Mouse (Mus musculus) layer of hippocampus, adult 8-10 months (tissue): ENCODE results near the gene Celf1. TPM values are rescaled to one million over a fixed set of nuclear protein-coding genes. Genes with fewer than 3 reads are reported as not detected.
"Not testable (repeated sequence)": the region's sequence is repeated elsewhere in the genome, so short reads cannot be mapped to it uniquely, and the experiment has no call there.

ENCODE experiments used
- DNase-seq, 2 experiments: peaks; one replicate each; pipeline ENCODE4 v3.0.0; 2022; ENCODE audit warnings: low spot score in 2 of 2
- total RNA-seq, 4 experiments: library from RNA; stranded (reverse); gene quantifications; 2 replicates each; pipeline ENCODE4 v1.2.4; 2022

Gene Celf1
- total RNA-seq, 4 experiments from 2014 or later = 119 to 137 (median 132) TPM

- no peak for DNase-seq
Observed at GRCm38 (mm10) chr2:91019911-91020310, 79.7 kb downstream of the Celf1 start.

DNA sequence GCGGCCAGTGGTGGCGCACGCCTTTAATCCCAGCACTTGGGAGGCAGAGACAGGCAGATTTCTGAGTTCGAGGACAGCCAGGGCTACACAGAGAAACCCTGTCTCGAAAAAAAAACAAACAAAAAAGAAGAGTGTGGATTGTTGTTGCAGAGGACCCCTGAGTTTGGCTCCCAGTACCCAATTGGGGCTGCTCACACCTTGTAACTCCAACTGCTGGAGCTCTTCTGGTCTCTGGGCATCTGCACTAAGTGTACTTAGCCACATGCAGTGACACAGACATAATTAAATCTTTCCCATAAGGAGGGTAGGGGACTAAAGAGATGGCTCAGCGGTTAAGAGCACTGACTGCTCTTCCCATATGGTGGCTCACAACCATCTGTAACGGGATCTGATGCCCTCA is 82.1 kb downstream of the Celf1 start:
- not testable (repeated sequence) for DNase-seq

DNA sequence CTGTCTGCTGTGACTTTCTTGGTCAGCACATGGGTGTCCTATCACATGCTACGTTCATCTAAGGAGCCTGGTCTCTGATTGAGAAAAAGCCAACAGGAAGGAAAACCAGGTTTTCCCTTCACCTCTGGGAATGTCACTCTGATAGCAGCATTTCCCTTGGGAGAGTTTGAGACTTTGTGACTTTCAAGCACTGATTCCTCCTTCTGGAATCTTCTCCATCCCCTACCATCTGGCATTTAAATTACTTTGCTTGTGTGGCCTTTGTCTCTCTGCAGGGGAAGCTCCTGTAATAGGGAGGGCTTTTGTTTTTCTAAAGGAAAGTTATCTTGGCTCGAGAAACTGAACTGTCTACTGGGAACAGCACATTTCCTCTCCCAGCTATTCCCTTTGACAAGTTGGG is 82.9 kb downstream of the Celf1 start:
- DNase-seq = no peak

GRCm38 (mm10) chr2:91023956-91024355 is 83.8 kb downstream of the Celf1 start:
- DNase-seq = no peak

DNA sequence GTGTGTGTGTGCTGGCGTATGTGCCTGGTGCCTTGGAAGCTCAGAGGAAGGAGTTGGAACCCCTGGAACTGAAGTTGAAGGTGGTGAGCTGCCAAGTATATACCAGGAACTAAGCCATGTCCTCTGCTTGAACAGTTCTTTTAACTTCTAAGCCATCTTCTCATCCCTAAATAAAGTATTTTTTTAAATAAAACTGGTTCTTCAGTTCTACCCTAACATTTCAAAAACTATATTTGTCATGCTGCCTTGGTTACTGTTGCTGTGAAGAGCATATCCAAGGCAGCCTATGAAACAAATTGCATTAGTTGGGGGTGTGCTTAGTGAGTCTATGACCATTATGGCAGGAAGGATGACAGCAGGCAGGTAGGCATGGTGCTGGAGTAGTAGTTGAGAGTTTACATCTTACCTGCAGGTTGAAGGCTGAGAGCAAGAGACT is 84.9 kb downstream of the Celf1 start:
- peak in 1 of 2 experiments; percentile 24 for DNase-seq

DNA sequence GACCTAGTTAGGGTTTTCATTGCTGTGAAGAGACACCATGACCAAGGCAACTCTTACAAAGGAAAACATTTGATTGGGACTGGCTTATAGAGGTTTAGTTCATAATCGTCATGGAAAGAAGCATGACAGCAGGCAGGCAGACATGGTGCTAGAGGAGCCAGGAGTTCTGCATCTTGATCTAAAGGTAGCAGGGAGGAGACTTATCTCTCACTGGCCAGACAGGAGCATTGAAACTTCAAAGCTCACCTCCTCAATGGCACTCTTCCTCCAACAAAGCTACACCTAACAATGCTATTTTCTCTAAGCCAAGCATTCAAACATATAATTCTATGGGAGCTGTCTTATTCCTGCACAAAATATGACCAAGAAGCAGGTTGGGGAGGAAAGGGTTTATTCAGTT is 86.3 kb downstream of the Celf1 start:
- DNase-seq = no peak

GRCm38 (mm10) chr2:91027391-91028214 is 87.4 kb downstream of the Celf1 start:
- no peak for DNase-seq

DNA sequence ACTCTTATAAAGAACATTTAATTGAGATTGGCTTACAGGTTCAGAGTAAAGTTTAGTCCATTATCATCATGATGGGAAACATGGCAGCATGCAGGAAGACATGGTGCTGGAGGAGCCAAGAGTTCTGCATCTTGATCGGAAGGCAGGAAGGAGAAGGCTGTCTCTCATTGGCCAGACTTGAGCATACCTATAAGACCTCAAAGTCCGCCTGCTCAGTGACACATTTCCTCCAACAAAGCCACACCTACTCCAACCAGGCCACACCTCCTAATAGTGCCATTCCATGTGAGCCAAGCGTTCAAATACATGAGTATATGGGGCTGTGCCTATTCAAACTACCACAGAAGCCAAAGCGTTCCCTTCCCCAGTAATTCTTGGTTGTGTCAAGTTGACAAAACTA is 91.0 kb downstream of the Celf1 start:
- no peak for DNase-seq

DNA sequence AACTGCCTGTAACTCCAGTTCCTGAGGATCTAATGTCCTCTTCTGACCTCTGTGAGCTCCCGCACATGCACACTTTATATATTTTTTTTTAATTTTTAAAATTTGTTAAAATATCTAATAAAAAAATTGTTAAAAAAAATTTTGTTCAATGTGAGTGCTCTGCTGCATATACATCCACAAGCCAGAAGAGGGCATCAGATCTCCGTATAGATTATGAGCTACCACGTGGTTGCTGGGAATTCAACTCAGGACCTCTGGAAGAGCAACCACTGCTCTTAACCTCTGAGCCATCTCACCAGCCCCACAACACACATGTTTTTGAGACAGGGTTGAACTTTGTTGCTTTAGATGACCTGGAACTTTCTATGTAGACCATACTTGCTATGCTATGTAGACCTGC is 92.8 kb downstream of the Celf1 start:
- DNase-seq = no peak

DNA sequence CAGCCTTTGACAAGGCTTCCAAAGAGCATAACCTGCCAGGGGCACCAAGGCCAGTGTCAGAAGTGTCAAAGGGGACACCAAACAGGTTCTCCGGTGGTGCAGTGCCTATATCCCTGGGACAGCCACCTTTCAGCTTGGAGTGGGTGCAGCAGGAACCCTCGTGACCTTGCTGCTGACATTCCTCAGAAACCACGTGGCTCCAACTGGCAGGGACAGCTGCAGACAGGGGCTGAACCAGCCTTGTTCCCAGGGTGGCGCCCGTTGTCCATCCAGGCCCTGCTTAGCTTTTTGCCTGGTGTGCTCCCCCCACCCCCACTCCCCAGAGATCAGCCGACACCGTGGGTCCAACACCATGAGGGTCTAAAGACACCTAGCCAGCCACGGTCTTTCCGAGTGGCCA is 95.2 kb downstream of the Celf1 start, which contains the start of gene Rapsn:
Rapsn (plus strand) TSS at position 236 of the 400 bp plus-strand sequence.
- DNase-seq = no peak

DNA sequence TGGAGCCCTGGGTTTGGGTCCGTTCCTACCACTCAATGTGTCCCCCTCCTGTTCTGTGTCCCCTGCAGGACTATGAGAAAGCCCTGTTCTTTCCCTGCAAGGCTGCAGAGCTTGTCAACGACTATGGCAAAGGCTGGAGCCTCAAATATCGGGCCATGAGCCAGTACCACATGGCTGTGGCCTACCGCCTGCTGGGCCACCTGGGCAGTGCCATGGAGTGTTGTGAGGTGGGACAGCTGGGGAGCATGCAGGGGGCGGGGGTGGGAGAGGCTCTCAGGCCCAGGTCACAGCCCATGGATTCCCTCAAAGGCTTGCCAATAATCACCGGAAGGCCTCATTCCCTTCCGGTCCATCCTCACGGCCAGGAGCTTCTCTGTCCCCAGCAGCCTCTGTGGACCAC is 101.6 kb downstream of the Celf1 start:
- no peak for DNase-seq

DNA sequence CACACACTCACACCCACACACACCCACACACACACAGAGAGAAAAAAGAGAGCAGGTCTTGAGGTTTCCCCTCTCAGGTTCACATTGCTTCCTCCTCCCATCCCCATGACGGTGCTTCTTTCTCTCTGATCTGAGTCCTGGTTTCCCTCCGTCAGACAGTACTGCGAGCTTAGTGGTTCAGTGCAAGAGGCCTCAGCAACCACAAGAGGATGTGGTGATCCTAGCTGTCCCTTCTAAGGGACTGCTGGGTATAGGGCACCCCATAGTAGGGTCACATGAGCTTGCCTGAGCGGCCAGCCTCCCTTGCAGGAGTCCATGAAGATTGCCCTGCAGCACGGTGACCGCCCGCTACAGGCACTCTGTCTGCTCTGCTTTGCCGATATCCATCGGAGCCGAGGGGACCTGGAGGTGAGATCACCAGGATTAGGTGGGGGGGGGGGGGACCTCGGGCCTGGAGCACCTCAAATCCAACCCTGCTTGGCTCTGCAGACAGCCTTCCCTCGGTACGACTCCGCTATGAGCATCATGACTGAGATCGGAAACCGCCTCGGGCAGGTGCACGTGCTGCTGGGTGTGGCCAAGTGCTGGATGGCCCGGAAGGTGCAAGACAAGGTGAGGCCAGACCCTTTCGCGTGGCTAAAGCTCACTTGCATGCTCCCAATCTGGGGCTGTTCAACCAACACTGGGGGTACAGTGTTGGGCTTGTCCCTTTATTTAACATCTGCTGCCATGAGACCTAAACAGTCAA is 102.6 kb downstream of the Celf1 start:
- DNase-seq = no peak

- no peak for DNase-seq
Observed at GRCm38 (mm10) chr2:91044727-91045126, 104.5 kb downstream of the Celf1 start.

DNA sequence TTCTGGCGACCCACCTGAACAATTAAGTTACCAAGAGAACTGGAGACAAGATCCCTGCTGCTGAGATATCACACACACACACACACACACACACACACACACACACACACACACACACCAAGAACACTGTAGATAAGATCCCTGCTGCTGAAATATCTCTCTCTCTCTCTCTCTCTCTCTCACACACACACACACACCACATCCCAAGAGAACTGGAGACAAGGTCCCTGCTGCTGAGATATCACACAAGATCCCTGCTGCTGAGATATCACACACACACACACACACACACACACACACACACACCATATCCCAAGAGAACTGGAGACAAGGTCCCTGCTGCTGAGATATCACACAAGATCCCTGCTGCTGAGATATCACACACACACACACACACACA is 105.6 kb downstream of the Celf1 start:
- DNase-seq = not testable (repeated sequence)

DNA sequence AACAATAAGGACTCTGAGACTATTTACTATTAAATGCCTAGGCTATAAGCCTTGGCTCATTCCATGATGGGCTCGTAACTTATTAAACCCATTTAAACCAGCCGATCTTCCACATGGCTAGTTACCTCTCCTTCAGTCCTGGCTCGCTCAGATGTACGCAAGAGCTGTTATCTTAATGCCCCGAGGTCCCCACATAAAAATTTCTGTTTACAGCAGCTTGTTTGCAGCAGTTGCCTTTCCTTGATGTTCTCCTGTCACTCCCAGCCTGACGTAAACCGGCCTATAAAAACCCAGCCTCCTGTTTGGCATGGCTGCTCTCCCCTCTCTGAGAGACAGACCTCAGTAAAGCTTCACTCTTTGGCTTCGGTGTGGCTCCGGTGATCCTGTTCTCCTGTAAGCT is 107.2 kb downstream of the Celf1 start:
- no peak for DNase-seq

- no peak for DNase-seq
Observed at GRCm38 (mm10) chr2:91051917-91052316, 111.7 kb downstream of the Celf1 start.

- no peak for DNase-seq
Observed at GRCm38 (mm10) chr2:91052752-91053151, 112.6 kb downstream of the Celf1 start.

- no peak for DNase-seq
Observed at GRCm38 (mm10) chr2:91053181-91053933, 113.2 kb downstream of the Celf1 start.

DNA sequence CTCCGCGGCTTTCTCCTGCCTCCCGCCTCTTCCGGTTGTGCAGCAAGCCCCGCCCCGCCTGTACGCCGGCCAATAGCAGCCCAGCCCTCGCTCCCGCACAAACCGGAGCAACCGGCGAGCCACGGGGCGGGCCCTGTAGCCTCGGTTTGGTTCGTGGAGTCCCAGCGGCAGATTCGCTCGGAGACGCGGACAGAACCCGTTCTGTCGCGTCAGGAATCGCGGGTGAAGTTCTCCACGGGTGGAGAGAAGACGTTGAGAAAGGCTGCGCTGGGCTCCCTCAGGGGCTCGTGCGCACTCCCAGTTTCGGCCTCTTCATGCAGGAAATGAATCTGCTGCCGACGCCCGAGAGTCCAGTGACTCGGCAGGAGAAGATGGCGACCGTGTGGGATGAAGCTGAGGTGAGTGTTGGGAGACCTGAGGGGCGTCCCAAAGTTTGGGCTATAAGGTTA is 113.8 kb downstream of the Celf1 start, which contains the start of gene Psmc3:
Psmc3 (plus strand) TSS at position 76 of the 449 bp plus-strand sequence.
- peak; percentile 93 for DNase-seq

- no peak for DNase-seq
Observed at GRCm38 (mm10) chr2:91058435-91058834, 118.3 kb downstream of the Celf1 start.

GRCm38 (mm10) chr2:91059376-91059775 is 119.2 kb downstream of the Celf1 start:
- no peak for DNase-seq
